Mouse (Mus musculus): ENCODE data around the gene Pias3.
"Not testable (repeated sequence)": the region's sequence is repeated elsewhere in the genome, so short reads cannot be mapped to it uniquely, and the experiment has no call there.

- not testable (repeated sequence) for TF ChIP-seq HCFC1 (IDR thresholded peaks at IDR 0.05; ENCODE audit: borderline replicate concordance, insufficient read depth, low read length); ZC3H11A (IDR thresholded peaks at IDR 0.05; ENCODE audit: borderline replicate concordance, low read depth, low read length); MAFK (IDR thresholded peaks at IDR 0.05; ENCODE audit: insufficient read depth, low read depth, low read length); ZNF384 (IDR thresholded peaks at IDR 0.05; ENCODE audit: low read depth, low read length)
Observed at GRCm38 (mm10) chr3:96740279-96740678, 44.1 kb downstream of the Pias3 start.
